Mouse (Mus musculus): Measurements from ENCODE around the gene Klhl36.

- TF ChIP-seq MAFK (IDR thresholded peaks at IDR 0.05; ENCODE audit: insufficient read depth, low read depth, low read length) (no peak), ZNF384 (IDR thresholded peaks at IDR 0.05; ENCODE audit: low read depth, low read length) (no peak), HCFC1 (IDR thresholded peaks at IDR 0.05; ENCODE audit: borderline replicate concordance, insufficient read depth, low read length) (no peak)
Measured at GRCm38 (mm10) chr8:119885612-119886011, 23.5 kb downstream of the Klhl36 start.
